In the genomic region with DNA sequence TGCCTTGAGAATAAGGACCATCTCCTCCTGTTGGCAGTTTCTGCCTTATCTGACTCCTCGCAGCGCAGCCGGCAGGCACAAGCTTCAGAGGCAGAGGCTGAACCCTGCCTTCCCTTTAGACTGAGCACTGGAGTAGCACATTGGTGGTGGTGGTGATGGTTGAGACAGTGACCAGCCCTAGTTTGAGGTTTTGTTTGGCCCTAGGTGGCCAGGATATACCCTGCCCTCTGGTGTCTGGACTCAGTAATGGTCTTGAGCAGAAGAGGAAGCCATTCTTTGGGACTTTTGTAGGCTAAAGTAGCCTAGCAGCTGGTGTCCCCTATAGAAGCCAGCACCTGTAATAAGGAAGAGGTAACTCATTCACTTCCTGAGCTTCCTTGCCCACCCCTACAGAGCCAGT, we compare ENCODE assay signal across 9 mouse cellular contexts. TPM values are rescaled to one million over a fixed set of nuclear protein-coding genes. Genes with fewer than 3 reads are reported as not detected.
DNase-seq lines count a peak whose midpoint lies in the region; ATAC-seq and TF ChIP-seq lines count a peak whose summit lies in the region.
"Had no signal": no experiment of that assay in that cellular context is flagged by ENCODE, and none has a peak within 500 bp of the region (broad histone marks: within the 10 kb centered on the region; RNA-seq: fewer than 3 reads in every experiment).

No protein-coding gene starts in this region.

- H3K4me3 ChIP-seq in gastrocnemius, adult 2 months, result no peak overlapping the region
- H3K4me3 ChIP-seq in liver, embryonic 12.5 days, result no peak overlapping the region
- no peak overlapping the region for H3K4me3 ChIP-seq in forebrain, embryonic 12.5 days (replicated peaks)

- ATAC-seq in Patski, result no peak
- ATAC-seq in liver, embryonic 12.5 days, result peak; percentile 31; the same call in 1 of the 2 replicates
- ATAC-seq in forebrain, embryonic 12.5 days (ENCODE audit: low FRiP score), result no peak

- intact Hi-C loops in gastrocnemius, adult 2 months (cut with DNase I), result loop anchor here (5.0 kb wide), 1 partner anchor 42 kb away; no protein-coding TSS in a partner anchor

- peaks cover 3% of the 10 kb centered on the region for H3K27me3 ChIP-seq in Patski
- H3K27me3 ChIP-seq in liver, embryonic 12.5 days (replicated peaks), result peaks cover 10% of the 10 kb centered on the region; the same call in 1 of the 2 replicates
- no peaks in the 10 kb centered on the region for H3K27me3 ChIP-seq in forebrain, embryonic 12.5 days

- H3K4me1 ChIP-seq in liver, embryonic 12.5 days, result no peaks in the 10 kb centered on the region
- no peaks in the 10 kb centered on the region for H3K4me1 ChIP-seq in forebrain, embryonic 12.5 days

- H3K27ac ChIP-seq in gastrocnemius, adult 2 months, result no peak overlapping the region
- H3K27ac ChIP-seq in liver, embryonic 12.5 days, result no peak overlapping the region
- H3K27ac ChIP-seq in forebrain, embryonic 12.5 days, result no peak overlapping the region

- no peak overlapping the region for H3K4me2 ChIP-seq in liver, embryonic 12.5 days
- no peak overlapping the region for H3K4me2 ChIP-seq in forebrain, embryonic 12.5 days

- TF ChIP-seq CTCF in gastrocnemius, adult 2 months (IDR thresholded peaks at IDR 0.05), result peak; percentile 29; the same call in 1 of the 2 replicates
- TF ChIP-seq CTCF in Patski (IDR thresholded peaks at IDR 0.05), result peak; percentile 46

- no peak overlapping the region for H3K9ac ChIP-seq in liver, embryonic 12.5 days
- H3K9ac ChIP-seq in forebrain, embryonic 12.5 days, result no peak overlapping the region

- no peaks in the 10 kb centered on the region for H3K9me3 ChIP-seq in liver, embryonic 12.5 days (replicated peaks)
- H3K9me3 ChIP-seq in forebrain, embryonic 12.5 days, result no peaks in the 10 kb centered on the region

- POLR2A ChIA-PET in Patski (lab: Charles Lee), result no interaction called here

- in situ Hi-C loops in Patski (cut with MboI; ENCODE audit: low pct_unique_long_range_greater_than_20kb), result no loop called here

- DNase-seq in gastrocnemius, adult 2 months, result no peak
- no peak for DNase-seq in gastrocnemius, adult 18-20 months (ENCODE audit: low spot score)
- DNase-seq in 3T3-L1 (ENCODE audit: low read depth, low spot score), result peak; percentile 63
- DNase-seq in Patski (ENCODE audit: low read depth, low spot score), result no peak
- DNase-seq in cerebellum, adult 11 months, result no peak
- DNase-seq in adrenal gland, adult 2 months, result no peak
- DNase-seq: cerebellum, adult 9-11 months had no signal

- H3K36me3 ChIP-seq in liver, embryonic 12.5 days, result peaks cover 12% of the 10 kb centered on the region
- H3K36me3 ChIP-seq in forebrain, embryonic 12.5 days (replicated peaks), result 0 out of 2 replicates have a peak, but pooled peaks cover 5% of the 10 kb centered on the region

- CTCF ChIA-PET in Patski (lab: Charles Lee), result interaction anchor here (1.6 kb wide), 1 partner anchor 122 kb away, joined by 3 read pairs; no protein-coding TSS in a partner anchor

- 33% methylated on average over 3 of the region's 3 CpGs for WGBS in liver, embryonic 12.5 days (ENCODE audit: insufficient replicate concordance)
- 76% methylated on average over 3 of the region's 3 CpGs for WGBS in forebrain, embryonic 12.5 days

RNA-seq across cellular contexts. Expression of gene Asb1, which starts 23.7 kb away (rescaled TPM):
- 10 to 100 TPM; 13.9 to 16.6 TPM for total RNA-seq in gastrocnemius, adult 2 months (2021)
- total RNA-seq in gastrocnemius, adult 18-20 months (2021), result 10 to 100 TPM; 14.8 to 16.2 TPM
- polyA plus RNA-seq in Patski (2021), result 15.4 TPM
- 20.2 and 20.9 TPM in 2 replicates for polyA plus RNA-seq in liver, embryonic 12.5 days (2016; fragmentation: Nextera tagmentation; extraction: Ambion mirVana)
- polyA plus RNA-seq in forebrain, embryonic 12.5 days (2016; fragmentation: Nextera tagmentation; extraction: Ambion mirVana), result 17.0 and 17.1 TPM in 2 replicates
- 10 to 100 TPM; 17.8 to 22.0 TPM for total RNA-seq in adrenal gland, adult 2 months (2021)
- polyA plus RNA-seq in adrenal gland, adult 2 months (2012; rRNA removed), result 4.2 and 6.6 TPM in 2 replicates
